Mouse (Mus musculus) liver, embryonic 14.5 days (tissue): ENCODE results near the gene Sowahc.

Experiments
- CTCF ChIP-seq: IDR thresholded peaks from 2 replicates; pipeline ENCODE4 v1.5.1; 2016; ENCODE audit warnings: antibody characterized with exemption, low read depth, control low read depth
- EP300 ChIP-seq: IDR thresholded peaks from 2 replicates; pipeline ENCODE4 v1.6.1; 2016; ENCODE audit warnings: antibody characterized with exemption, low read depth

GRCm38 (mm10) chr10:59235847-59236246 is 14.1 kb downstream of the Sowahc start:
- TF ChIP-seq CTCF: no peak
- no peak for TF ChIP-seq EP300
